Mouse (Mus musculus): Measurements from ENCODE around the gene Slc45a3.

The Slc45a3 gene

GRCm38 (mm10) chr1:131962606-131963084 is at the start of gene Slc45a3:
Gene Slc45a3 (plus strand): TSS chr1:131962967.
- no peak for DNase-seq (ENCODE audit: low read depth, low spot score)

GRCm38 (mm10) chr1:131917634-131918033 is 45.1 kb upstream of the Slc45a3 start:
- DNase-seq (ENCODE audit: low read depth, low spot score) = no peak

GRCm38 (mm10) chr1:131919052-131919451 is 43.7 kb upstream of the Slc45a3 start:
- no peak for DNase-seq (ENCODE audit: low read depth, low spot score)

GRCm38 (mm10) chr1:131922100-131922499 is 40.7 kb upstream of the Slc45a3 start:
- no peak for DNase-seq (ENCODE audit: low read depth, low spot score)

- no peak for DNase-seq (ENCODE audit: low read depth, low spot score)
Measured at GRCm38 (mm10) chr1:131933471-131933870, 29.3 kb upstream of the Slc45a3 start.

GRCm38 (mm10) chr1:131937659-131938305 is 25.0 kb upstream of the Slc45a3 start:
- DNase-seq (ENCODE audit: low read depth, low spot score) = peak; percentile 38

- DNase-seq (ENCODE audit: low read depth, low spot score) = no peak
Measured at GRCm38 (mm10) chr1:131938811-131939210, 24.0 kb upstream of the Slc45a3 start.

- DNase-seq (ENCODE audit: low read depth, low spot score) = no peak
Measured at GRCm38 (mm10) chr1:131940711-131941244, 22.0 kb upstream of the Slc45a3 start.

GRCm38 (mm10) chr1:131941501-131941900 is 21.3 kb upstream of the Slc45a3 start:
- DNase-seq (ENCODE audit: low read depth, low spot score) = no peak

GRCm38 (mm10) chr1:131942621-131943590 is 19.9 kb upstream of the Slc45a3 start:
- no peak for DNase-seq (ENCODE audit: low read depth, low spot score)

GRCm38 (mm10) chr1:131945674-131946440 is 16.9 kb upstream of the Slc45a3 start:
- no peak for DNase-seq (ENCODE audit: low read depth, low spot score)

GRCm38 (mm10) chr1:131946462-131947215 is 16.1 kb upstream of the Slc45a3 start:
- DNase-seq (ENCODE audit: low read depth, low spot score) = no peak

- no peak for DNase-seq (ENCODE audit: low read depth, low spot score)
Measured at GRCm38 (mm10) chr1:131947997-131948525, 14.7 kb upstream of the Slc45a3 start.

- DNase-seq (ENCODE audit: low read depth, low spot score) = no peak
Measured at GRCm38 (mm10) chr1:131954242-131954865, 8.4 kb upstream of the Slc45a3 start.

GRCm38 (mm10) chr1:131955131-131955757 is 7.5 kb upstream of the Slc45a3 start:
- DNase-seq (ENCODE audit: low read depth, low spot score) = no peak

- no peak for DNase-seq (ENCODE audit: low read depth, low spot score)
Measured at GRCm38 (mm10) chr1:131957416-131957815, 5.4 kb upstream of the Slc45a3 start.

- DNase-seq (ENCODE audit: low read depth, low spot score) = no peak
Measured at GRCm38 (mm10) chr1:131961004-131961403, 1.8 kb upstream of the Slc45a3 start.

- DNase-seq (ENCODE audit: low read depth, low spot score) = no peak
Measured at GRCm38 (mm10) chr1:131963085-131963951, 551 bp downstream of the Slc45a3 start.

GRCm38 (mm10) chr1:131964100-131964499 is 1.3 kb downstream of the Slc45a3 start:
- no peak for DNase-seq (ENCODE audit: low read depth, low spot score)

All from WW6 (cell line).